Mouse (Mus musculus): ENCODE measurements at regions not wholly inside any gene's neighbourhood (a gene's known extent, or its start where the extent isn't known, plus 50 kb on each side); places are given as distances from the start of the nearest gene placed in this dataset.

DNA sequence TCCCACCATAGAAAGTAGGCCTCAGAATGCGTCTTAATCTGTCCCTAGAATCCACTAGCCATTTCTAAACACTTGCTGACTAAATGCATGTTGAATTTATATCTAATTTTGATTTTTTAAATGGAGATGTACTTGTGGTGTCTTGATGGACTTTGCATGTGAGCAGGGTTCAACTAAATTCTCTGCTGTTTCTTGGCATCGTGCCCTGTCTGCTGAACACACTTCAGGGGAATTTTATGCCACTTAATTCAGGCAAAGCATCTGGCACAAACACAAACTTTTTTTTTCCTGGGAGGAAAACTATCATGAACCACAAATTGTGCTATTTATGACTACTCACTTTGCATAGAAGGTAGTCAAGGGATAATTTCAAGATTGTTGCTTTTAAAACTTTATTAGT lies 87.7 kb downstream of the Stc2 start:
- DNase-seq (ENCODE audit: low spot score in 2 of 2) = no peak

- peak; percentile 81 to 91 for DNase-seq (ENCODE audit: low spot score in 2 of 2)
Measured at GRCm38 (mm10) chr11:31248467-31248866, 66.2 kb upstream of the Gm17332 start.
